Mouse (Mus musculus) cerebellum, postnatal 36 days (tissue): ENCODE measurements around the gene Olfr222.
"Not testable (repeated sequence)": the region's sequence is repeated elsewhere in the genome, so short reads cannot be mapped to it uniquely, and the experiment has no call there.

ENCODE experiments used
- DNase-seq, 2 experiments: peaks; one replicate each; pipeline ENCODE4 v3.0.0; 2021 to 2022; ENCODE audit warnings: mixed read lengths in 2 of 2

Olfr222 gene

DNA sequence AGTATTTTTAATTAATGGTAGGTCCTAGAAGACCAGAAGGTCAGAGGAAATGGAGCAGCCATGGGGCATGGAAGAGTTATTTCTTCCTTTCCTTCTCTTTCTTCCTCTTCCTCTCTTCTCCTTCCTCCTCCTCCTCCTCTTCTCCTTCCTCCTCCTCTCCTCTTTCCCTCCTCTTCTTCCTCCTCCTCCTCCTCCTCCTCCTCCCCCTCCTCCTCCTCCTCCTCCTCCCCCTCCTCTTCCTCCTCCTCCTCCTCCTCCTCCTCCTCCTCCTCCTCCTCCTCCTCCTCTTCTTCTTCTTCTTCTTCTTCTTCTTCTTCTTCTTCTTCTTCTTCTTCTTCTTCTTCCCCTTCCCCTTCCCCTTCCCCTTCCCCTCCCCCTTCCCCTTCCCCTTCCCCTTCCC, at the start of gene Olfr222:
Gene Olfr222, minus strand, starts transcription at position 101 of the 400 bp plus-strand sequence.
- not testable (repeated sequence) for DNase-seq

DNA sequence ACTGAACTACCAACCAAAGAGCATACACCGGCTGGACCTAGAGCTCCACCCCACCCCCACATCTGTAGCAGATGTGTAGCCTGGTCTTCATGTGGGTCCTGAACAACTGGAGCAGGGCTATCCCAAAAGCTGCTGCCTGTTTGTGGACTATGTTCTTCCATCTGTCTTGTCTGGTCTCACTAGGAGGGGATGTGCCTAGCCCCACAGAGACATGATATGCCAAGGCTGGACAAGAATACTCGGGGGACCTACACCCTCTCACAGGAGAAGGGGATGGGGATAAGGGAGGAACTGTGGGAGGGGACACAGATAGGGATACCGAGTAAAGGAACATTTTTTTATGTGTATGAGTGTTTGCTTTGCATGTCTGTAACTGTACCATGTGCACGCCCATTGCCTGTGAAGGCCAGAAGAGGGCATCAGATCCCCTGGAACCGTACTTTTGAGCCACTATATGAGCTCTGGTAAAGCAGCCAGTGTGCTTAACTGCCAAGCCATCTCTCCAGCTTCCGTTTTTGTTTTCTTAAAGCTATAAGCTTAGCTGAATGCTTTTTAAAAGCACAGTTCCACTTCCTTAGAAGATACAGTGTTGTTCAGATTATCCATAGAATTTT, 48.1 kb upstream of the Olfr222 start:
- DNase-seq: peak; percentile 70 to 80

DNA sequence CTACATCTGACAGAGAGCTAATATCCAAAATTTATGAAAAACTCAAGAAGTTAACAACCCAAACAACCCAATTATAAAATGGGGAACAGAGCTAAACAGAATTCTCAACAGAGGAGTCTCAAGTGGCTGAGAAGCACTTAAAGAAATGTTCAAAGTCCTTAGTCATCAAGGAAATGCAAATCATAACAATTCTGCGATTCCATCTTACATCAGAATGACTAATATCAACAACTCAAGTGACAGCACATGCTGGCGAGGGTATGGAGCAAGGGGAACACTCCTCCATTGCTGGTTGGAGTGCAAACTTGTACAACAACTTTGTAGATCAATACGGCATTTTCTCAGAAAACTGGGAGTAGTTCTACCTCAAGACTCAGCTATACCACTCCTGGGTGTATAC, 46.2 kb upstream of the Olfr222 start:
- DNase-seq: no peak

DNA sequence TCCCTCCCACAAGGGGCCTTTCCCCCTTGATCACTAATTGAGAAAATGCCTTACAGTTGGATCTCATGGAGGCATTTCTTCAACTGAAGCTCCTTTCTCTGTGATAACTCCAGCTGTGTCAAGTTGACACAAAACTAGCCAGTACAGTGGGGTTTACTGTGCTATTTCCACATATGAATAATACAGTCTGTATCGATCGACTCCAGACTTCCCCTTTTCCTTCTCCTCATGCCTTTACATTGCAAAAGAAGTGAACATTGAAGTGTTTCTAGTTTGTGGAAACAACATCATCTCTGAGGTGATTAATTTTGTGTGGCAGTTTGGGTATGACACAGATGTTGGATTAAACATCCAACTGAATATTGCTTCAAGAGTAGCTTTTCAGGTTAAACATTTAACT, 41.0 kb upstream of the Olfr222 start:
- not testable (repeated sequence) for DNase-seq

DNA sequence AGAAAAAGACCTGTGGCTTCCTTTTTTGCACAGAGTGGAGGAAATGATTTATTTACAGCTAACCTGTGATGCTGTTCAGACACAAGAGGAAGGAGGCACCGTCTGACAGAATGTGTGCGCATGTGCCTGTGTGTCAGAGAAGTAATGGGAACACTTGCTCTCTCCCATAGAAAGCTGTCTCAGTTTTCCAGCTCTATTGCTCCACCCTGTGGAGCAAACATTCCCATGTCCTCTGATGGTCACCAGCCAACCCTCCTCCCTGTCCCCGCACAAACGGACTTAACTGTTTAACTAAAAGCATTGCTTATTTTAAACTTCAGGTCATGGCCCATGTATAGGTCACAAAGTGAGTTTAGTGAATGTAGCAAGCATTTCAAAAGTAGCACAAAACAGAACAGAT, 38.1 kb upstream of the Olfr222 start:
- peak; percentile 25 to 41 for DNase-seq

DNA sequence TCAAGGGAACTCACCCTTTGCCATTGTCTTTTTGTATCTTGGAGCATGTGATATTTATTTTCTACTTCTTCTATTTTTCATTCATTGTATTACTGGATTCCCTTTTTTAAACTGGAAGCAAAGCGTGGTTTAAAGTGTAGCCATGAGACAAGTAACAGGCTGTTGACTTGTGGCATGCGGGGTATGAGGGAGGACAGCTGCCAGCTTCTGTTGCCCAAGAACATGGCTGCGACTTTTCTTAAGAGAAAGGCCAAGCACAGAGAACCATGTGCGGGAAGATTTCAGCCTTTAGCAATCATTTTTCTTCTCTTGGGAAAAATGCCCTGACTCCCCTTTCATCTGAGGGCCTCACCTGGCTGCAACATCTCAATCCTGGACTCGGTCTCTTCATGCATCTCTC, 35.6 kb upstream of the Olfr222 start:
- DNase-seq: no peak

DNA sequence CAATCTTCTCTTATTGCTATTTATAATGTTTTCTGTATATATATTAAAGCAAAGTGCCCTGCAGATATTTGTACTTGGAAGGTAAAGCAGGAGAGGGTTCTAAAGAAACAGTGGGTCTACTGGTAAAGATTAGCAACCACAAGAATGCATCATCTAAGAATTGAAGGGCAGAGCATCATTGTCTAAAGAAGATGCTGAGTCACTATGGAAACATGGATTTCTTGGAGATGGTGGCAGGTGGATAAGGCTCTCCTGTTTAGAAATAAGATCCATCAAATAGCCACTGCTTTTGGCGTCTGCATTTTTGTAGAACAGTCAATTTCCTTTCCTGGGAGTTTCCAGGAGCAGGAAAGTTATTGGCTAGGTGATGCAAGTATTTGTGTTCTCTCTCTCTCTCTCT, 26.3 kb upstream of the Olfr222 start:
- DNase-seq: no peak

DNA sequence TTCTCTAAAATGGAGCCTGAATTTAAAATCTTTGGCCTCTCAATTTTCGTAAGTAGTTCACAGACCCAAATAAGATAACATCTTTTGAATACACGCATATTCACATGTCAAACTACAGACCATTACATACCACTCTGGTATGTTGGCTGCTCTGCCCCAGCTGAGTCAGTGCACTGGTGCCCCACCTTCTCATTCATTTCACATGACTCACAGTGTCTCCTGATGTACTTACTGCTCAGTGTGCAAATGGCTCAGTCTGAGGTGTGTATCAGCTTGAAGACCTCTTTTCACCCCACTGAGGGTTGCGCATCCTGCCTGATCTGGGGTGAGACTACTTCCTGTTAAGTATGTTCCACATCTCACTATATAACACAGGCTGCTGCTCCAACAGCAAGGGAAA, 24.8 kb upstream of the Olfr222 start:
- no peak for DNase-seq

DNA sequence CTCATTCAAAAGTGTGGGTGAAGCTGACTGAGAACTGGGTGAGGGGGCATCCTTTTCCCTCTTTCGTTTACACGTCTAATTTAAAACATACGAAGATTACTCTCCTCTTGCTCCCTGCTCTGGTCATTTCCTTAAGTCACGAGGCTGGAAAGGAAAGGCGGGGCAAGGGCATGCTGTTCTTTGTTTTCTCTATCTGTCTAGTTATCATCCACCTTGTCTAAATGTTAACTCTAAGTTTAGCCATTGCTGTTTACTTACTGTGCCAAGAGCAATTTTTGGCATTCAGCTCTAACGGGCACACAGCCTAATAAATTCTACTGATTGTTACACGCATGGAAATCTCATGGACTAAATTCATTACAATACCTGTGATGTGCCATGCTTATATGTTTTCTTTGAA, 23.2 kb upstream of the Olfr222 start:
- no peak for DNase-seq

DNA sequence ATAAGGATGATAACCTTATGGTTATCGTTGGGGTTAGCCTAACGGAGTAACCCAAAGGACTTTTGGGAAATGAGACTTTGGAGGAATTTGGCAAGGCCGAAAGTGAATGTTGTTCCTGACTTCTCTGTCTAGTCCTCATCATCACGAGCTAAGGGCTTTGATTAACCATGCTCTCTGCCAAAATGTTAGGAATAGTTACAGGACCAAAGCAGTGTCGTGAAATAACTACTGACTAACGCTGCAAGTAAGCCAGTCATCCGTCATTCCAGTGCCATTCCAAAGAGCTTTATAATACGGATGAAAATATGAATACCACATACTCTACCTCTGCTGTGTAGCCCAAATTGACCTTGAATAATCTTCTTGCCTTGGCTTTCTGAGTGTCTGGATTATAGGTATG, 20.9 kb upstream of the Olfr222 start:
- no peak for DNase-seq

DNA sequence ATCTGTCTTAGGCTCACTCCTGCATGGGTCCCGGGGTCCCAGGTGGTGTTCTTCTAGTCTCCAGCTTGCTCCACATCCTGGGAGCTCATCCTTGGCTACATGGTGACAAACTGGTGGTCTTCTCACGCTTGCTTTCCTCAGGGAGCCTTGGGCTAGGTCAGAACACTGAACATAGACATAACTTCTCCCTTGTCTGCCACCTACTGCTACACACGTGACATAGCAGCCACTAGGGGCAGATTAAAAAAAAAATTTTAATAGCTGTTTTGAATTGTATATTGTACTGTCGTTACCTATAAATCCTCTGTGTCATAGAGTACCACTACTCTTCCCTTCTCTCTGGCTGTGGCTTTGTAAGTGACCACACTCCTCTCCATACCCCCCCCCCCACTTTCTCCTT, 20.1 kb upstream of the Olfr222 start:
- no peak for DNase-seq

DNA sequence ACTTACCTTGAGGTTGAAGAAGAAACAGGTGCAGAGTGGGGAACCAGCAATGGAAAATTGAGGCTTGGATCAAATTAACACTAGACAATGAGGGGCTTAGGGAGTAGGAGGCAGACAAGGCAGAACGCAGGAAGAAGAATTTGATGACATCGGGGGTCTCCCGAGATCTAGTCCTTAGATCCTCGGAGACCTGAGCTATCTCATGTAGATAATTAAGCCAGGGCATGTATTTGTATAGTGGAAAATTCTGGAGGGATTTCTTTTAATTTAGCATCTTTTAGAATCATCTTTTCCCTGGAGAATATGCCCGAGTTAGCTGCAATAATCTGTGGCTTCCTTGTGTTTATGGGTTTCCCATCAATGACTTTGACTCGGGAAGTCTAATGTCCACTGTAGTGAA, 17.2 kb upstream of the Olfr222 start, which contains the start of gene Olfr223:
Gene Olfr223, minus strand, starts transcription at position 101 of the 400 bp plus-strand sequence.
- DNase-seq: no peak

DNA sequence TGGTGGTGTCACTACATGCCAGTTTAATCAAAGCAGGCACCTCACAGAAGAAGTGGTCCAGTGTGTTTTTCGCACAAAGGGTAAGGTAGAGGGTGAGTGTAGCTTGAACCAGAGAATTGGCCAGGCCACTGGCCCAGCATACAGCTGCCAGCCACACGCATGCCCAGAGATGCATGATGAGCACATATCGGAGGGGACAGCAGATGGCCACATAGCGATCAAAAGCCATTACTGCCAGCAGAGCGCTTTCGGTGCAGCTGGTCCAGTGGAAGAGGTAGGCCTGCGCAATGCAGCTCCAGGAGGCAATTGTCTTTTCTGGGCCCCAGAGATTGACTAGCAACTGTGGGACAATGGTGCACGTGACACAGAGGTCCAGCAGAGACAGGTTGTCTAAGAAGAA, 13.5 kb upstream of the Olfr222 start:
- no peak for DNase-seq

DNA sequence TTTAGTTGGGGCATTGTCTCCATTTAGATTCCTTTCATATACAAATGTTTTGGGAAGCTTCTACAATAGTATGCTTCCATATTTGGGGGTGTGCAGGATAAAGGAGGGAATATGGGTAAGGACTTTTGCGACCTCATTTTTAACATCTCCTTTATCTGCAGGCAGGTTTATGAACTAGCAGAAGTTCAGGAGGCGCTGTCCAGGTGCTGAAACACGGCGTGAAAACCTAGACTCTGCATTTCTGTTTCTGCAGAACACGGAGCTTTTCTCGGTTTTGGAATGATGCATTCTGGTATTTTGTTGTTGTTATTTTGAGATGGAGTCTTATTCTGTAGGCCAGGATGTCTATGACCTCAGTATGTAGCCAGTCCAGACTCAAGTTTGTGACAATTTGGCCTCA, 8.5 kb upstream of the Olfr222 start:
- DNase-seq: no peak

DNA sequence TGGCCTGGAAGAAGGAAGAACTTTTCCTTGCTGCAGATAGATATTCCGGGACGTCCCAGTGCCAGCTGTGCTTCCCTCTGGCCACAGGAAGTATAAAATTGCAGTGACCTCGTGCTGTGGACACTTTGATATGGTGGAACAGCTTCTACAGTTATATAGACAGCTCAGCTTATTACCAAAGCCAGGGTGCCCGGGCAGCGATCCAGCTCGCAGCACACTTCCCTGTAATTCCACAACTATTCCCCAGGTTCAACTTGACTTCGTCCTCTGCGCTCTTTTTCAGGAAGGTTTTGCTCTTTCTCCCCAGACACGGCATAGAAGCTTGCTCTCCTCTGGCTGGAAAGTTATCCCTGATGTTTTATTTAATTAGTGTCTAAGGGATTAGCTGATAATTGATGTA, 309 bp downstream of the Olfr222 start:
- DNase-seq: no peak

DNA sequence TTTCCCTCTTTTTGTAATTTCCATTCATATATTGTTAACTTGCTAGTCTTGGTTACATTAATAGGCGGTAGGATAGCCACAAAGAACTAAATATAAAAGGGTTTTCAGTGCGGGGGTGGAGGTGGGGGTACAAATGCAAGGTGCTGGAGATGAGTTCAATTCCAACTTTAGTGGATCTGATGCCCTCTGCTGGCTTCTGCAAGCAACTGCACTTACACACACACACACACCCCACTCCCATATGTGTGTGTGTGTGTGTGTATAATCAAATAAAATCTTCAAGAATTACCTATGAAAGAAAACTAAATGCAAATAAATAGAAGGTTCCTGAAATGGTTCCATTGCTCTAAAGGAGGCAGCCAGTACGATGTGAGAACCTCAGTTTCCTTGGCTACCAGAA, 6.7 kb downstream of the Olfr222 start:
- peak in 1 of 2 experiments; percentile 11 for DNase-seq

DNA sequence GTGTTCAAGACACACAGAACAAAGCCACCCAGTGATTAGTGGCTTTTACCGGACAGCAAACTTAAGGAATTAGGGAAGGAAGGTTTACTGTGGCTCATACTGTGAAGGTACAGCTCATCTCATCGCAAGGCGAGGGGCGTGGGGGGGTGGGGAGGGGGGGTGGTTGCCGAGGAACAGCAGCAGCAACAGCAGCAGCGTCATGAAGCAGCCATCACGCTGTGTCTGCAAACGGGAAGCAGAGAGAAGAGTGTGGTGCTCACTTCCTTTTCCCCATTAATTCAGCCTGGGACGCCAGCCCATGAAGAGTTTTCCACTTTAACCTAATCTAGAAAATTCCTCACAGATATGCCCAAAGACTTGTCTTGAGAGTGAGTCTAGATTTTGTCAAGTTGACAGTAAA, 13.2 kb downstream of the Olfr222 start:
- no peak for DNase-seq

DNA sequence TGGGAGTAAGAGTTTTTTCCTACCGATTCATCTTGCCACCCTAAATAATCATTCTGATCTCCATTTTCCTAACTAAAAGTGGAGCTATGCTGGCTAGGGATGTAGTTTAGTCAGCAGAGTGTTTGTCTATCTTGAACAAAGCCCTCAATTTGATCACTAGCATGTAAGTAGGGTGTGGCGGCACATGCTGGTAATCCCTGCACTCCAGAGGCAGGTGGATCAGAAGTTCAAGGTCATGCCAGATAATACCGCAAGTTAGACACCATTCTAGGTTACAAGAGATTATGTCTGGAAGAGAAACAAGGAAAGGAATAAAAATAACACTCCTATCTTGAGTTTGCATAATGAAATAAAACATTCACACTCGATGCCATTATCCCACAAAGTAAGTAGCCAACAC, 13.7 kb downstream of the Olfr222 start:
- DNase-seq: no peak

DNA sequence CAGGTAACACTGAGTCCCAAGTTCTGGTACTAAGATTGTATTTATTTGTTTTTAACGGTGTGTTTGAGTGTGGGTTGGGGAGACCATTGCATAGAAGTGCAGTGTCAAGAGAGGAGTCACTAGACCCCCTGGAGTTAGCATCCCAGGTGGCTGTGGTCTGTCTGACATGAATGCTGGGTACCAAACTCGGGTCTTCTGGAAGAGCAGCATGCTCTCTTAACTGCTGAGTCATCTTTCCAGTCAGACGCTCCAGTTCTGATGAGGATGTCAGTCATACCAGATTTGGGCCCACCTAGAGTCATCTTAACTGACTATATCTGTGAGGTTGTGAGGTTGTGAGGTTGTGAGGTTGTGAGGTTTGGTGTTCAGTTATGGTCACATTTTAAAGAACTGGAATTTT, 15.1 kb downstream of the Olfr222 start:
- no peak for DNase-seq

DNA sequence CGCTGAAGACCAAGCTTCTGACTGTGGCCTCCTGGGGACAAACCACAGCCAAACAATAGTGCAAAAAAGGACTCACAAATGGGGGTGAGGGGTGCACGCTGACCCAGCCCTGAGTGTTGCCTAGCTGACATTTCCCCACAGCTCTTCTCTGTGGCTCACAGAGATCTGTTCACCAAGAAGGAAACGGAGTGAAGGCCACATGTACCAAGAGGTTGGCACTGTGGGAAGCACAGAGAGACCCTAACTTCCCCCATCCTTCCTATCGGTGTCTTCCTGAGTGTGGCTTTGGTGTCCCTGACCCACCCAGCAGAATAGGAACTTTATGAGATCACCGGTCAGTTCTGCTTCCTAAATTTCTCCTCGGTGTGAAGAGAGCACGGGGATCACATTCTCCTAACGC, 21.5 kb downstream of the Olfr222 start:
- no peak for DNase-seq

DNA sequence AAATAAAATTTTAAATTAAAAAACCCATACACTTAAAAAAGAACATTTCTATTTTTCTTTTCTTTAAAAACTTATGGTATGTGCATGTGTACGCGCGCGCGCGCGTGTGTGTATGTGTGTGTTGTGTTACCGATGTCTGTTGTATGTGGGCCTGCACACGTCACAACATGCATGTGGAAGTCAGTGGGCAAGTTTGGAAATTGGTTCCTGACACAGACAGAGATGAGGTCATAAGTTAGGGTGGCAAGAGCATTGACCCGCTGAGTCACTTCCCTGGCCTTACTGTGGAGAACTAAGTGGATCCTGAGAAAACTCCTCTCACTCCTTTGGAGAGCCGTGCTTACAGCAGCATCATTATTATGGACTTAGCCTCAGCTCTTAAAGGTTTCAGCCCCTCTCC, 21.9 kb downstream of the Olfr222 start:
- no peak for DNase-seq

DNA sequence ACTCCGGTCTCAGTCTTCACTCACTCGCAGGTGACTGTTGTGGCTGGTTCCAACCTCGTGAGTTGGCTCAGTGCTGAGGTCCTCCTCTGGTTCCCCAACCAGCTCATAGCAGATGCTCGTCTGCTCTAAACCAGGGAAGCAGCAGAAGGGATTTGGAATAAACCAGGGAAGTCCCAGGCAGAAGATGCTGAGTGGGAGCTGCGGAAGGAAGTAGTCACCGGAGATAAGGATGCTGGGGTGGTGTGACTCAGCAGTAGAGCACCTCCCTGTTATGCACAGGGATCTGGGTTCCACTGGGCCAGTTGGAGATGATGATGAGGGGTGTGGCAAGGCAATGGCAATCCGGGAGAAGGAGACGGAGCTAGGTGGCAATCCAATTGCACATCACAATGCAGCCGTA, 32.0 kb downstream of the Olfr222 start:
- DNase-seq: no peak

DNA sequence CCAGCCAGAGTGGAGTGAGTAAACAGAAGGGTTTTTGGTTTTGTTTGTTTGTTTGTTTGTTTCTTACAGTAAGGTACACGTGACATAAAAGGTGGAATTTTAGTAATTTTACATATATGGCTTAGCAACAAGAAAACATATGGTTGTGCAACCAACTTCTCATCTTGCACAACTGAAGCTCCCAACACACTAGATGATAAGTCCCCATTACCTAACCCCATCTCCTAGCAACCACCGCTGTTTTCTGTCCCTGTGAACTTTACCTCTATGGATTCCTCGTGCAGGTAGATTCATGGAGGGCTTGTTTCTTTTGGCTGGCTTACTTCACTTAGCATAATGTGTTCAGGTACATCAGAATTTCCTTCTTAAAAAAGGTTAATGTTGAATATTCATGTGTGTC, 32.7 kb downstream of the Olfr222 start:
- no peak for DNase-seq

DNA sequence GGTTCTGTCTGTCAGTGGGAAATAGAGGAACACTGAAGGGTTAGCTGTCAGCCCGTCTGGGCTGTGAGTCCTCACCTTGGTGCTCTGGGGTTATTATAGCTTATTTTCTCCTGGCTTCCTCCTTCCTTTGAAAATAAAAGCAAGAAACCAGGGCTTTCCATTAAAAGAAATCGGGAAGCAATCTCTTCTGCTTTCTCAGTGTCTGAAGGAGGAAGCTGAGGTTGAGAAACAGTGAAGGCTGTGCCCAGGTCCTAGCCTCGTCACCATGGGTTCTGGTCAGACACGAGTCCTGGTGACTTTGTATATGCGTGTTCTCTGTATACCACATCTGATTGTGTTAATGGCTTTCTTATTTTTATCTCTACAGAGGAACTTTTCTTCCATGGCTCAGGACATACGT, 33.6 kb downstream of the Olfr222 start:
- DNase-seq: no peak

DNA sequence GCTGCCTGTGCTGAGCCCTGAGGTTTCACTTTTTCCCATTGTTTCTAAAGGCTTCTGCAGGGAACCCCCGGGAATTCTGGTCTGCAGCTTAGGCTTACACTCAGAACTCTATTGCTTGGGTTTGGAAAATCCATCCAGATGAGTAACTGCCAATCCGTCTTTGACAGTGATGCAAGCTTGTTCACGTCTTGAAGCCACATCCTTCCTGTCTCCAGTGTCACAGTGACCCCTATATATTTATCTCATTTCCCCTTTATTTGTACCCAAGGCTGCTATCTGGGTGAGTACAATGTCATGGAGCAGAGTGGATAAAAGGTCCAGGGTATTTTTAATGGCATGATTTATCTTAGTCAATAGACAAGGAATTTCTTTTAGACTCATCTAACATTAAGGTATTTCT, 34.7 kb downstream of the Olfr222 start, which contains the start of gene Nlrp3:
Gene Nlrp3, plus strand, starts transcription at position 245 of the 400 bp plus-strand sequence.
- no peak for DNase-seq
